Mouse (Mus musculus): Measurements from ENCODE around the gene Ebf1. TPM values are rescaled to one million over a fixed set of nuclear protein-coding genes. Genes with fewer than 3 reads are reported as not detected.

The Ebf1 gene
- polyA plus RNA-seq, 1 experiment, result 2.7 TPM

- Histone ChIP-seq H3K4me2 (ENCODE audit: low read depth) (no peak overlapping the region), H3ac (ENCODE audit: control insufficient read depth, insufficient read length) (no peak overlapping the region), H3K27me3 (ENCODE audit: control insufficient read depth, insufficient read depth, insufficient read length) (no peaks in the 10 kb centered on the region), H3K36me3 (ENCODE audit: control insufficient read depth, insufficient read depth) (no peaks in the 10 kb centered on the region), H3K4me3 (no peak overlapping the region), H3K79me2 (ENCODE audit: control insufficient read depth, insufficient read depth) (peaks cover 10% of the 10 kb centered on the region)
- TF ChIP-seq E2F4 (IDR thresholded peaks at IDR 0.05; ENCODE audit: insufficient read depth), result no peak
- no peak for TF ChIP-seq SRF (IDR thresholded peaks at IDR 0.05; ENCODE audit: control insufficient read depth, insufficient read length, low read depth)
- no peak for TF ChIP-seq MAX (IDR thresholded peaks at IDR 0.05; ENCODE audit: low read depth)
- TF ChIP-seq REST (IDR thresholded peaks at IDR 0.05; ENCODE audit: insufficient read depth, insufficient read length), result no peak
- no peak for TF ChIP-seq MYOD1 (IDR thresholded peaks at IDR 0.05; ENCODE audit: control insufficient read depth in 1 of 3, insufficient read length in 2 of 3, low read depth in 2 of 3)
- no peak for TF ChIP-seq POLR2AphosphoS2 (IDR thresholded peaks at IDR 0.05; ENCODE audit: insufficient read length, low read depth)
- TF ChIP-seq TCF3 (IDR thresholded peaks at IDR 0.05; ENCODE audit: insufficient read length, low read depth), result no peak
- no peak for TF ChIP-seq USF1 (IDR thresholded peaks at IDR 0.05; ENCODE audit: low read depth)
Measured at GRCm38 (mm10) chr11:44621615-44622014, 4.5 kb downstream of the Ebf1 start.

- no peak for TF ChIP-seq TCF12 (IDR thresholded peaks at IDR 0.05; ENCODE audit: insufficient read depth, poor library complexity, severe bottlenecking)
- no peak overlapping the region for H3K4me2 ChIP-seq (ENCODE audit: low read depth)
- H3K4me3 ChIP-seq, result no peak overlapping the region
- no peak overlapping the region for H3ac ChIP-seq (ENCODE audit: control insufficient read depth, insufficient read length)
- no peaks in the 10 kb centered on the region for H3K36me3 ChIP-seq (ENCODE audit: control insufficient read depth, insufficient read depth)
- H3K79me2 ChIP-seq (ENCODE audit: control insufficient read depth, insufficient read depth), result peaks cover 10% of the 10 kb centered on the region
- H3K27me3 ChIP-seq (ENCODE audit: control insufficient read depth, insufficient read depth, insufficient read length), result no peaks in the 10 kb centered on the region
Measured at GRCm38 (mm10) chr11:44622023-44622731, 5.1 kb downstream of the Ebf1 start.

GRCm38 (mm10) chr11:44624564-44624963 is 7.4 kb downstream of the Ebf1 start:
- Histone ChIP-seq H3K36me3 (ENCODE audit: control insufficient read depth, insufficient read depth) (no peaks in the 10 kb centered on the region), H3K27me3 (ENCODE audit: control insufficient read depth, insufficient read depth, insufficient read length) (no peaks in the 10 kb centered on the region), H3K4me2 (ENCODE audit: low read depth) (no peak overlapping the region), H3ac (ENCODE audit: control insufficient read depth, insufficient read length) (no peak overlapping the region), H3K79me2 (ENCODE audit: control insufficient read depth, insufficient read depth) (no peaks in the 10 kb centered on the region), H3K4me3 (no peak overlapping the region)
- TF ChIP-seq SRF (IDR thresholded peaks at IDR 0.05; ENCODE audit: control insufficient read depth, insufficient read length, low read depth), result no peak
- no peak for TF ChIP-seq REST (IDR thresholded peaks at IDR 0.05; ENCODE audit: insufficient read depth, insufficient read length)
- no peak for TF ChIP-seq POLR2AphosphoS2 (IDR thresholded peaks at IDR 0.05; ENCODE audit: insufficient read length, low read depth)
- no peak for TF ChIP-seq CEBPB (IDR thresholded peaks at IDR 0.05; ENCODE audit: insufficient read depth, poor library complexity, severe bottlenecking)
- no peak for TF ChIP-seq MYOD1 (IDR thresholded peaks at IDR 0.05; ENCODE audit: control insufficient read depth in 1 of 3, insufficient read length in 2 of 3, low read depth in 2 of 3)
- TF ChIP-seq TCF3 (IDR thresholded peaks at IDR 0.05; ENCODE audit: insufficient read length, low read depth), result no peak
- TF ChIP-seq POLR2A (IDR thresholded peaks at IDR 0.05; ENCODE audit: insufficient read length, low read depth), result no peak
- no peak for TF ChIP-seq TCF12 (IDR thresholded peaks at IDR 0.05; ENCODE audit: insufficient read depth, poor library complexity, severe bottlenecking)
- TF ChIP-seq USF1 (IDR thresholded peaks at IDR 0.05; ENCODE audit: low read depth), result no peak
- no peak for TF ChIP-seq MAX (IDR thresholded peaks at IDR 0.05; ENCODE audit: low read depth)
- TF ChIP-seq MYOG (IDR thresholded peaks at IDR 0.05; ENCODE audit: control insufficient read depth in 1 of 3, insufficient read depth in 1 of 3, insufficient read length in 2 of 3, low read depth in 2 of 3), result no peak
- TF ChIP-seq E2F4 (IDR thresholded peaks at IDR 0.05; ENCODE audit: insufficient read depth), result no peak

GRCm38 (mm10) chr11:44626065-44626464 is 8.9 kb downstream of the Ebf1 start:
- Histone ChIP-seq H3K79me2 (ENCODE audit: control insufficient read depth, insufficient read depth) (no peaks in the 10 kb centered on the region), H3K4me2 (ENCODE audit: low read depth) (no peak overlapping the region), H3K36me3 (ENCODE audit: control insufficient read depth, insufficient read depth) (no peaks in the 10 kb centered on the region), H3K4me3 (no peak overlapping the region), H3K27me3 (ENCODE audit: control insufficient read depth, insufficient read depth, insufficient read length) (no peaks in the 10 kb centered on the region), H3ac (ENCODE audit: control insufficient read depth, insufficient read length) (no peak overlapping the region)
- TF ChIP-seq CEBPB (IDR thresholded peaks at IDR 0.05; ENCODE audit: insufficient read depth, poor library complexity, severe bottlenecking) (no peak), POLR2AphosphoS2 (IDR thresholded peaks at IDR 0.05; ENCODE audit: insufficient read length, low read depth) (no peak), MYOG (IDR thresholded peaks at IDR 0.05; ENCODE audit: control insufficient read depth in 1 of 3, insufficient read depth in 1 of 3, insufficient read length in 2 of 3, low read depth in 2 of 3) (no peak)

- TF ChIP-seq TCF3 (IDR thresholded peaks at IDR 0.05; ENCODE audit: insufficient read length, low read depth) (no peak), CEBPB (IDR thresholded peaks at IDR 0.05; ENCODE audit: insufficient read depth, poor library complexity, severe bottlenecking) (no peak), POLR2AphosphoS2 (IDR thresholded peaks at IDR 0.05; ENCODE audit: insufficient read length, low read depth) (no peak), POLR2A (IDR thresholded peaks at IDR 0.05; ENCODE audit: insufficient read length, low read depth) (no peak), TCF12 (IDR thresholded peaks at IDR 0.05; ENCODE audit: insufficient read depth, poor library complexity, severe bottlenecking) (no peak), REST (IDR thresholded peaks at IDR 0.05; ENCODE audit: insufficient read depth, insufficient read length) (no peak), E2F4 (IDR thresholded peaks at IDR 0.05; ENCODE audit: insufficient read depth) (no peak), MYOG (IDR thresholded peaks at IDR 0.05; ENCODE audit: control insufficient read depth in 1 of 3, insufficient read depth in 1 of 3, insufficient read length in 2 of 3, low read depth in 2 of 3) (no peak), SRF (IDR thresholded peaks at IDR 0.05; ENCODE audit: control insufficient read depth, insufficient read length, low read depth) (no peak), USF1 (IDR thresholded peaks at IDR 0.05; ENCODE audit: low read depth) (no peak), MYOD1 (IDR thresholded peaks at IDR 0.05; ENCODE audit: control insufficient read depth in 1 of 3, insufficient read length in 2 of 3, low read depth in 2 of 3) (no peak), MAX (IDR thresholded peaks at IDR 0.05; ENCODE audit: low read depth) (no peak)
- Histone ChIP-seq H3K27me3 (ENCODE audit: control insufficient read depth, insufficient read depth, insufficient read length) (no peaks in the 10 kb centered on the region), H3K79me2 (ENCODE audit: control insufficient read depth, insufficient read depth) (no peaks in the 10 kb centered on the region), H3K36me3 (ENCODE audit: control insufficient read depth, insufficient read depth) (no peaks in the 10 kb centered on the region), H3K4me2 (ENCODE audit: low read depth) (no peak overlapping the region), H3K4me3 (no peak overlapping the region), H3ac (ENCODE audit: control insufficient read depth, insufficient read length) (no peak overlapping the region)
Measured at GRCm38 (mm10) chr11:44628412-44628811, 11.3 kb downstream of the Ebf1 start.

Measured in myocyte (in vitro differentiated cells).